Mouse (Mus musculus): ENCODE data around the gene Galnt17.

GRCm38 (mm10) chr5:130849610-130850009, 458.7 kb downstream of the Galnt17 start:
- TF ChIP-seq POLR2A (IDR thresholded peaks at IDR 0.05; ENCODE audit: insufficient read length, low read depth) = no peak
- no peak for TF ChIP-seq TCF12 (IDR thresholded peaks at IDR 0.05; ENCODE audit: insufficient read depth, poor library complexity, severe bottlenecking)
- TF ChIP-seq REST (IDR thresholded peaks at IDR 0.05; ENCODE audit: insufficient read depth, insufficient read length) = no peak
- no peak for TF ChIP-seq E2F4 (IDR thresholded peaks at IDR 0.05; ENCODE audit: insufficient read depth)

All from myocyte (in vitro differentiated cells).